Mouse (Mus musculus): ENCODE measurements around the gene Acvr2b.

Acvr2b gene

DNA sequence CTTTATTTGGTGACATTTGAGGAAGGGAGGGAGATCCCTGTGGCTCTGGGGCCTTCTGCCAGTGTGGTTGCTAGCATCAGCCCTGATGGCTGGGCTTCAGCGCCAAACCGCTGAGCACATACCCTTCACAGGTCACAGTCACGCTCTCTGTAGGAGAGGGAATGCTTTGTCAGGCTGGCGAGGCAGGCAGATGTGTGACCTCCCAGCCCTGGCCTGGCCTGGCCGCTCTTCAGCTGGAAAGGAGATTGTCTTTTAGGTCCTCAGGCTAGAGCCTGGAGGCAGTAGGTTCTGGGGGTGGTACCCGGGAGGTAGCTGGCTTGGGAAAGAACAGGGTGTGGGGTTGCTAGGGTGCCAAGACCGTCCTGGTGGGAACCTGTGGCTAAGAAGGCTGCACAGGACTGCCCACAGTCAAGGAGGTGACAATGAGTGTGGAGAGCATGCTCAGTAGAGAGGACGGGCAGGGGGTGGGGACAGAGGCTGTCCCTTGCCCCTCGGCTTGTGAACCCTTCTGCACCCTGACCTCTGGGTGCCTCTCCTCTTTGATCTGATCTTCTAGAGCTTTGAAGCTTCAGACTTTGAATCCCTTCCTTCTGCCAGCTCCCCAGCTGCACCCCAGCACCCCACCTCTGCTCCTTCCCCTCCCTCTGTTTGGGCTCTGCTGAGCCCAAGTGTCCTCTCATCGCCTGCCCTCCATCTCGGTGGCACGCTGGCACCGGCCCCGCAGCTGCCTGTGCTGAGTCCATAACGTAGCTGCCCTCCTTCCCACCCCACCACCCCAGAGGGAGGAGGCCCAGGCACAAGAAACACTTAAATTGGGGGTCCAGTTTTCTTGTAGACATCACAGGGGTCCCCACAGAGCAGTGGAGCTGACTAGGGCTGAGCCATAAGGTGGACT lies 73.0 kb downstream of the Acvr2b start:
- no peak for DNase-seq

- no peak for DNase-seq
These were observed 75.8 kb downstream of the Acvr2b start for GRCm38 (mm10) chr9:119477754-119478153.

DNA sequence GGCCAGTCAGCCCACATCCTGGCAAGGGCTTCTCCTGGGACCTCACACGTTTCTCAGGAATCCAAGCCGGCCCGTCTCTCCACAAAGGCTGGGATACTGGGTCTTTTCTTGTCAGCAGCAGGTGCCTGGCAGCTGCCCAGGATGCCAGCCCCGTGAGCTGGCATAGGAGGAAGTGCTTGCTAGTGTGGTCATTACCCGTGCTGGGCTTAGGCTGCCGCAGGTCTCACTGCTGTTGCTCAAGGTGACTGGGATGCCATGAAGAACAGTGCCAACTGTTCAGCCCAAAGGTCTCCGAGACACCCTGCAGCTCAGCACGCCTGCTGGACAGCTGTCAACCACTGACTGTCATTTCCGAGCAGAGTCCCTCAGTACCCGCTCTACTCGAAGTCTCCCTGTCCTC lies 76.4 kb downstream of the Acvr2b start:
- peak; percentile 56 to 62 for DNase-seq

DNA sequence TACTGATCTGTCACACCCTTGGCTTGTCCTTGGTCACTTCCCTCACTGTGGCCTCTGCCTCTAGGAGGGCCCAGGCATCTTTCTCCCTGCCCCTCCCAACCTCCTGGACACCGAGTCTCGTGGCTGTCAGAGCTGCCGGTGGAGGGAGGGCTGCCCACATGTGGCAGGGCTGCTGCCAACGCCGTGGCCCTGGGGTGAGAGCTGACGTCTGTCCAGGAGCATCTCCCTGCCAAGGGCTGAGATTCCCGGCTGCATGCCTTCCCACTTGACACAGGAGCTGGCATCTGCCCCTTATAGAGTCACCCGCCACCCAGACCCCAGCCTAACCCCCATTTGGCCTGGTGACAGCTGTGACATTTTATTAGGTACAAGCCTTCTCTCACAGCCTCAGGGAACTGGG lies 77.4 kb downstream of the Acvr2b start:
- DNase-seq, result peak; percentile 43 to 50

GRCm38 (mm10) chr9:119481612-119482011 lies 79.7 kb downstream of the Acvr2b start:
- no peak for DNase-seq

DNA sequence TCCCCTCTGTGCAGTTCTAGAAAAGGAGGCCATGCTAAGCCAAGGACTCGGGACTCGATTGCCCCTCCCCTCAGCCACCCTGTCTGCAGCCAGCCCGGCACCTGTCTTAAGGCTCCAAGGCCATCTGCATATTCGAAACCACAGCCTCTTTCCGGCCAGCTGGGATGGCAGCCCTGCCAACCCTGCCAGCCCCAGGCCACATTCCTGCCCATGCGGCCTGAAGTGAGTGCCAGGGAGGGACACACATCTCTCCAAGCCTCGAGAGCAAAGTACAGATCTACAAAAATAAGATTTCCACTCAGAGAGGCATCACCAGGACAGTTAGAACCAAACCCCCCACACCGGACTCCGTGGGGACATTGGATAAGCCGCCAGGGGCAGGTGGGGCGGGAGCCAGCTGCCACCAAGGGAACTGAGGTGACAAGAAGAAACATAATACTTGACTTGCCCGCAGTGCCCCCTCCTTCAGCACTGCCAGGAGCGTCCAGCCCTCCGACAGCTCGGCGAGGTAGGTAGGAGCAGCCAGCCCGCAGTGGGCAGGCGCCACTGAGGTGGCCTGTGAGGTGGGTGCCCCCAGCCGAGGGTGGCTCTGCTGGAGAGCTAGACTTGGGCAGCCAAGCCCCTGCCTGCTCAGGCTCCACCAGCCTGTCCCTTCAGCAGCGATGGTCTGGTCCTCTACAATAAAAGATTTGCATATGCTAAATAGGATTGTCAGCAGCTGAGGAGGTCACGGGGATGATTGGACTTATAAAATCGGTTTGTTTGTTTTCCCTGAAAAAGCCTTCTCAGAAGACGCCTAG lies 81.8 kb downstream of the Acvr2b start:
- DNase-seq, result peak; percentile 73 to 74

GRCm38 (mm10) chr9:119484420-119484819 lies 82.5 kb downstream of the Acvr2b start:
- DNase-seq, result no peak

Data from cerebellum, postnatal 14 days (tissue).